Mouse (Mus musculus) kidney, adult 2 months (tissue): ENCODE results near the gene Tspan18.

Experiments
- CTCF ChIP-seq: fragments of 200-500 bp; conservative IDR thresholded peaks from 2 replicates; pipeline ENCODE4 v1.5.1; 2011; ENCODE audit warnings: low read depth, mild to moderate bottlenecking, control low read depth, low read length, moderate library complexity, mixed read lengths; ENCODE audit not compliant: insufficient read depth, insufficient read length
- POLR2A ChIP-seq: fragments of 200-500 bp; IDR thresholded peaks from one replicate; pipeline ENCODE4 v1.6.1; 2011; ENCODE audit warnings: low read depth, low read length, control low read depth

DNA sequence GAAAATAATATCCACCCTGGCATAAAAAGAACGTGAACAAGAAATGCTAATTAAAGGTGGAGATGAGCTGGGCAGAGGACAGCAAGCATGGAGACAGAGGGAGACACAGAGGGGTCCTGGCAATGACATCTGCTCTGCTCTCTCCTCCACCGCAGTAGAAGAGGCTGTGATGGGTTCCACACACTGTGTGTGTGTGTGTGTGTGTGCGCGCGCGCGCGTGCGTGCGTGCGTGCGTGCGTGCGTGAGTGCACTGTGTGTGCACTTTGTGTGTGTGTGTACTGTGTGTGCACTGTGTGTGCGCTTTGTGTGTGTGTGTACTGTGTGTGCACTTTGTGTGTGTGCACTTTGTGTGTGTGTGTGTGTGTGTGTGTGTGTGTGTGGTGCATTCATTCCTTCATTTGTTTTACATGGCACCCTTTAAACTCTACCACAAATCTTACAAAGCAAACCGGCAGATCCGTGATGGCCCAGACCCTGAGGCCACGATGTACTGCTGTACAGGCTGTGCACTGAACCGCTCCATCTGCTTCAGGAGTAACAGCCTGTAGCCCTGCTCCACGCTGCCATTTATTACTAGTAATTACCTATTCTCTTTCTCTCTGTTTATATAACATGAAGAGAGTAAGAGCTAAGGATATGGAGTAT is 156.5 kb downstream of the Tspan18 start:
- TF ChIP-seq CTCF (no peak), POLR2A (no peak)
